In the genomic region with DNA sequence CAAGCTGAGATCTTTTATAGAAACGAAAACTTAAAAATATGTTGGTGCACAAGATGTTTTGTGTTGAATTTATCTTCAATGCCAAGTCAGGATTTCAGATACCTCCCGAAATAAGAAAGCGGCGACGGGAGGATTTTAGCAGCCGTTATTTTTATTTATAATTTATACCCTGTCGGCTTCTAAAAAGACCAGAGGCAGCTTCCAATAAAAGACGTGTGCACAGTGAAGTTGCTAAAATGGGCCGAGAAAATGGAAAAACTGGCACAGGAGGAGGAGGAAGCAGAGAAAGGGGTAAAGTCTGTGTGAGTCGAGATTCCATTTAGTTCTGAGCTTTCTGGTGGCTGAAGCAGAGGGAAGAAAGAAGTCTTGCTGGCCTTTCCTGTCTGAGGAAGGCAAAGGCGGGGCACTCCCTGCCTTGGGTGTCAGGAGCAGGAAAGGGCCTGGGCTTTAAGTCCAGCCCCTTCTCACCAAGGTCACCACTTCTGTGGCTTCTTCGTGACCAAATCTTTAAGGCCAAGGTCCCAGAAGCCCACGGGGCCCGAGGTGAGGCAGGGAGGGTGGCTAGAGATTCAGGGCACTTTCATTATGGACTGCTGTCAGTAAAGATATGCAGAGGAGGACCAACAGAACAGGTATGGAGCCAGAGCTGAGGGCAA, we compare ENCODE assay signal across 29 mouse cellular contexts. TPM values are rescaled to one million over a fixed set of nuclear protein-coding genes. Genes with fewer than 3 reads are reported as not detected.
DNase-seq lines count a peak whose midpoint lies in the region; ATAC-seq and TF ChIP-seq lines count a peak whose summit lies in the region.
"Had no signal": no experiment of that assay in that cellular context is flagged by ENCODE, and none has a peak within 500 bp of the region (broad histone marks: within the 10 kb centered on the region; RNA-seq: fewer than 3 reads in every experiment).

No protein-coding gene starts in this region.

- peaks cover 84% of the 10 kb centered on the region for H3K4me1 ChIP-seq in megakaryocyte, embryonic 14.5 days
- peaks cover 63% of the 10 kb centered on the region for H3K4me1 ChIP-seq in E14TG2a.4 (replicated peaks; ENCODE audit: low read depth, low read length)
- H3K4me1 ChIP-seq in limb, embryonic 15.5 days = peaks cover 24% of the 10 kb centered on the region
- no peaks in the 10 kb centered on the region for H3K4me1 ChIP-seq in midbrain, postnatal 0 days (ENCODE audit: insufficient read depth, low read length)

- 50% methylated on average over 14 of the region's 14 CpGs for WGBS in limb, embryonic 15.5 days
- WGBS in midbrain, postnatal 0 days = 74% methylated on average over 14 of the region's 14 CpGs

- H3K9me3 ChIP-seq in megakaryocyte, embryonic 14.5 days = peaks cover 12% of the 10 kb centered on the region
- 0 out of 2 replicates have a peak, but pooled peaks cover 3% of the 10 kb centered on the region for H3K9me3 ChIP-seq in E14TG2a.4 (ENCODE audit: low read length)
- no peaks in the 10 kb centered on the region for H3K9me3 ChIP-seq in limb, embryonic 15.5 days
- no peaks in the 10 kb centered on the region for H3K9me3 ChIP-seq in midbrain, postnatal 0 days (ENCODE audit: low read length)
- H3K9me3 ChIP-seq: heart, embryonic 12.5 days; hindbrain, embryonic 10.5 days; intestine, embryonic 15.5 days; kidney, embryonic 15.5 days; liver, embryonic 15.5 days; lung, embryonic 15.5 days; midbrain, embryonic 15.5 days; stomach, embryonic 15.5 days had no signal

- no peaks in the 10 kb centered on the region for H3K27me3 ChIP-seq in megakaryocyte, embryonic 14.5 days (replicated peaks)
- H3K27me3 ChIP-seq in E14TG2a.4 (ENCODE audit: insufficient read depth, low read length) = peaks cover 44% of the 10 kb centered on the region
- H3K27me3 ChIP-seq in limb, embryonic 15.5 days = peaks cover 17% of the 10 kb centered on the region
- H3K27me3 ChIP-seq in midbrain, postnatal 0 days (ENCODE audit: insufficient read depth, low read length) = 0 out of 2 replicates have a peak, but pooled peaks cover 7% of the 10 kb centered on the region
- H3K27me3 ChIP-seq: intestine, embryonic 15.5 days; stomach, embryonic 15.5 days had no signal

- H3K4me3 ChIP-seq in megakaryocyte, embryonic 14.5 days (replicated peaks) = peak overlapping the region; percentile 33
- H3K4me3 ChIP-seq in E14TG2a.4 (replicated peaks; ENCODE audit: low read length) = 0 out of 2 replicates have a peak overlapping the region, but pooled peaks have one; percentile 7
- H3K4me3 ChIP-seq in limb, embryonic 15.5 days = no peak overlapping the region
- H3K4me3 ChIP-seq in midbrain, postnatal 0 days (ENCODE audit: low read depth, low read length) = no peak overlapping the region
- H3K4me3 ChIP-seq: heart, embryonic 12.5 days; hindbrain, embryonic 10.5 days; intestine, embryonic 15.5 days; kidney, embryonic 15.5 days; liver, embryonic 15.5 days; lung, embryonic 15.5 days; midbrain, embryonic 15.5 days; myocyte; stomach, embryonic 15.5 days had no signal

- H3K9ac ChIP-seq in limb, embryonic 15.5 days = no peak overlapping the region
- H3K9ac ChIP-seq in midbrain, postnatal 0 days (replicated peaks; ENCODE audit: low read length, poor library complexity, severe bottlenecking) = no peak overlapping the region
- H3K9ac ChIP-seq: heart, embryonic 12.5 days; intestine, embryonic 15.5 days; kidney, embryonic 15.5 days; liver, embryonic 15.5 days; lung, embryonic 15.5 days; midbrain, embryonic 15.5 days; stomach, embryonic 15.5 days had no signal

- no peak for DNase-seq in frontal cortex, postnatal 25 days (ENCODE audit: low spot score in 2 of 2)
- DNase-seq in kidney, postnatal 14 days = no peak
- DNase-seq in midbrain, postnatal 0 days (ENCODE audit: low spot score) = no peak
- DNase-seq: adrenal gland, postnatal 25 days; cerebellum, adult 9-10 months; gastrocnemius, postnatal 14 days; heart, adult 11 months; heart, postnatal 10 days; kidney, postnatal 4 days; liver; lung, postnatal 36 days had no signal

- no peak for TF ChIP-seq CTCF in E14TG2a.4 (conservative IDR thresholded peaks at IDR 0.05; ENCODE audit: low read length)
- no peak for TF ChIP-seq CTCF in midbrain, postnatal 0 days (IDR thresholded peaks at IDR 0.05)

- H3K4me2 ChIP-seq in limb, embryonic 15.5 days = no peak overlapping the region
- no peak overlapping the region for H3K4me2 ChIP-seq in midbrain, postnatal 0 days (ENCODE audit: low read depth, low read length, poor library complexity, severe bottlenecking)
- H3K4me2 ChIP-seq: heart, embryonic 12.5 days; intestine, embryonic 15.5 days; kidney, embryonic 15.5 days; liver, embryonic 15.5 days; lung, embryonic 15.5 days; midbrain, embryonic 15.5 days; stomach, embryonic 15.5 days had no signal

- peak; percentile 47 for ATAC-seq in frontal cortex, adult (ENCODE audit: low TSS enrichment)
- ATAC-seq in megakaryocyte, adult 5-6 weeks (ENCODE audit: poor library complexity, severe bottlenecking) = no peak
- no peak for ATAC-seq in limb, embryonic 15.5 days (ENCODE audit: insufficient number of reproducible peaks, low FRiP score, low TSS enrichment, low read depth)
- no peak for ATAC-seq in midbrain, postnatal 0 days (ENCODE audit: low FRiP score)
- ATAC-seq: CD4-positive, CD25-positive, alpha-beta regulatory T cell, adult 4 months; forebrain, embryonic 16.5 days; hindbrain, embryonic 16.5 days; intestine, embryonic 15.5 days; midbrain, embryonic 15.5 days had no signal

- H3K27ac ChIP-seq in limb, embryonic 15.5 days = peak overlapping the region; percentile 14; the same call in 1 of the 2 replicates
- H3K27ac ChIP-seq in midbrain, postnatal 0 days (ENCODE audit: low read depth, low read length) = no peak overlapping the region
- H3K27ac ChIP-seq: hindbrain, embryonic 10.5 days; intestine, embryonic 15.5 days; kidney, embryonic 15.5 days; liver, embryonic 15.5 days; lung, embryonic 15.5 days; midbrain, embryonic 15.5 days; stomach, embryonic 15.5 days had no signal

- peaks cover 27% of the 10 kb centered on the region for H3K36me3 ChIP-seq in megakaryocyte, embryonic 14.5 days (replicated peaks; ENCODE audit: low read length)
- H3K36me3 ChIP-seq in E14TG2a.4 (ENCODE audit: insufficient read depth, low read length) = no peaks in the 10 kb centered on the region
- H3K36me3 ChIP-seq in limb, embryonic 15.5 days = no peaks in the 10 kb centered on the region
- no peaks in the 10 kb centered on the region for H3K36me3 ChIP-seq in midbrain, postnatal 0 days (ENCODE audit: insufficient read depth, low read length)
- H3K36me3 ChIP-seq: heart, embryonic 12.5 days; hindbrain, embryonic 10.5 days; intestine, embryonic 15.5 days; kidney, embryonic 15.5 days; liver, embryonic 15.5 days; lung, embryonic 15.5 days; midbrain, embryonic 15.5 days; stomach, embryonic 15.5 days had no signal

RNA-seq across cellular contexts. Expression of gene Ldhal6b, which starts 18.0 kb away (rescaled TPM):
- polyA plus RNA-seq in megakaryocyte, embryonic 14.5 days (2012; ENCODE audit: insufficient read depth, low replicate concordance) = not detected in 2 replicates
- total RNA-seq in megakaryocyte, adult 5-6 weeks (2015) = 0.25 TPM in 1 of 2 replicates, not detected in the other
- 0.11 TPM in 1 of 2 replicates, not detected in the other for total RNA-seq in megakaryocyte, adult 5-6 weeks (2017)
- 0.12 TPM in 1 of 2 replicates, not detected in the other for polyA plus RNA-seq in limb, embryonic 15.5 days (2015; fragmentation: Nextera tagmentation; extraction: Ambion mirVana)
- 0.19 and 0.55 TPM in 2 replicates for total RNA-seq in midbrain, postnatal 0 days (2014; rRNA removed)
- 0.10 and 0.15 TPM in 2 replicates for polyA plus RNA-seq in midbrain, postnatal 0 days (2015; fragmentation: Nextera tagmentation; extraction: Ambion mirVana)
- polyA plus RNA-seq: CD4-positive, CD25-positive, alpha-beta regulatory T cell, adult 4 months; forebrain, embryonic 16.5 days; heart, embryonic 12.5 days; hindbrain, embryonic 16.5 days; intestine, embryonic 15.5 days; kidney, embryonic 15.5 days; liver, embryonic 15.5 days; lung, embryonic 15.5 days; midbrain, embryonic 15.5 days; stomach, embryonic 15.5 days; thymus, postnatal 0 days had no signal

RNA-seq across cellular contexts. Expression of gene Tmem242, which starts 39.5 kb away (rescaled TPM):
- 14.4 and 50.8 TPM in 2 replicates for polyA plus RNA-seq in megakaryocyte, embryonic 14.5 days (2012; ENCODE audit: insufficient read depth, low replicate concordance)
- 39.9 and 40.9 TPM in 2 replicates for total RNA-seq in megakaryocyte, adult 5-6 weeks (2015)
- total RNA-seq in megakaryocyte, adult 5-6 weeks (2017) = 27.0 and 30.4 TPM in 2 replicates
- 94.6 and 116 TPM in 2 replicates for polyA plus RNA-seq in limb, embryonic 15.5 days (2015; fragmentation: Nextera tagmentation; extraction: Ambion mirVana)
- total RNA-seq in midbrain, postnatal 0 days (2014; rRNA removed) = 61.4 and 75.8 TPM in 2 replicates
- polyA plus RNA-seq in midbrain, postnatal 0 days (2015; fragmentation: Nextera tagmentation; extraction: Ambion mirVana) = 123 and 129 TPM in 2 replicates

Comparison
In these comparisons a context has a peak if more than half of its experiments do, and no peak if none do; other contexts are left out.
1. H3K4me3 ChIP-seq: peak in megakaryocyte, embryonic 14.5 days (single experiment) and E14TG2a.4 (single experiment); none in limb, embryonic 15.5 days (single experiment) and midbrain, postnatal 0 days (single experiment).